Mouse (Mus musculus): ENCODE measurements around the gene Zfp976. TPM values are rescaled to one million over a fixed set of nuclear protein-coding genes. Genes with fewer than 3 reads are reported as not detected.
"Not testable (repeated sequence)": the region's sequence is repeated elsewhere in the genome, so short reads cannot be mapped to it uniquely, and the experiment has no call there.

The Zfp976 gene
- 1 to 10 TPM; 2.4 to 2.5 TPM for total RNA-seq (2021)
- long read RNA-seq, experiment 1, result 0 reads
- long read RNA-seq, experiment 2, partial matches to known transcripts, result 0 of 1 reads
- long read RNA-seq, experiment 2, other reads (novel, unspliced or antisense), result 1 of 1 reads

DNA sequence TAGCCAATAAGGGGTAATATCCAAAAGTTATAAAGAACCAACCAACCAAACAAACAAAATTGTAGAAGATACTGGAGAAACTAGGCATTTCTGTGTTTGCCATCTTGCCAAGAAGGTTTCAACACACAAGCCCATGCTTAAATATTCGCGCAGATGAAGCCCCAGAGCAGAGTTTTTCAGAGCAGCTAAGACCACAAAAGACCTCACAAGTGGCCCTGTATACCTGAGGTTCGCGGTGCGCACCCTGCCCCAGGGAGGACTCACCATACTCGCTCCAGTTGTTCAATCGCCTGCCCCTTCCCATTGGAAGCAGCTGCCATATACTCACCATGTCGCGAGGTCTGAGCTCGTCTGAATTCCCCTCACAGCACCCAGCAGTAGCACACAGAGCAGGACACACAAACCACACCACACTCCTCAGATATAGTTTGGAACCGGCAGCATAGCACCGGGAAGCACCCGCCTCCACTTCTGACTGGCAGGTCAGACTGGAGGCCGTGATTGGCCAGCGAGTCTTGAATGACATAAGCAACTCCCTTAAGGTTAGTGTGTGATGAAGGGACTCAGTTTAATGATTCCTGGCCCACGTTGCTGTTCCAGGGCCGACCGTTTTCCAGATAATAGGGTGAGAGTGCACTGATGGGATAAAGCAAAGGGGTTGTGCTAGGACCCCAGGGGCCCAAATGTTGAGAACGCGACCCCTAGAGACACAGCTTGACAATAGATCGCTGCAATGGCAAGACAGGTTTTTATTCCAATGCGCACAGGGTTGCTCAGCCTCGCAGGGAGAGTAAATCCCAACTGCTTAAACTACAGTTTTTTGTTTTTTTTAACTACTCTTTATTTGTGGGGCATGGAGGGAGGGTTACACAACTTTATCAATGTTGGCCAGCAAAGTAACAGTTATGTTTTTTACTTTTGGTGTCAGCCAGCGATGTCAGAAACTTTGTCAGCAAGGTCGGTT is at the start of gene Zfp976:
Gene Zfp976, minus strand, starts transcription at position 437 of the 964 bp plus-strand sequence.
- intact Hi-C loops (cut with DNase I), result not testable (repeated sequence)

DNA sequence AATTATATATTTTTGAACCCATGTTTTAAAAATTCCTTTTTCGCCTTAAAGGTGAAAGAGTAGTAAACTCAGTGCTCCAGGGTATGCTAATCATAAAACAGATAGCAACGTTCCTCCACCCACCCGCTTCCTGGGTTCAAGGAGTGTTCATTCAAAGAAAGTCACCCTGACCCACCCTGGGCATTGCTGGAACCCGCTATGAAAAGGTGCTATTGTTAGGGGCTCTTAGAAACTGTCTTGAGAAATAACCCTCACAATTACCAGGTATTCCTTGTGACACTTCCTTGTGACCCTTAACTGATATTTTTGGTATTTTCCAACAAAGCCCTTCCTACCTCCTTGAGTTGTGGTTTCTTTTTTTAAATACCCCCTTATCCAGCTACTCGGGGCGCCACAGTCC is 37.7 kb upstream of the Zfp976 start:
- intact Hi-C loops (cut with DNase I); DNase-seq: not testable (repeated sequence)

More for the DNA sequence above, at the start of gene Zfp976:
- peak; percentile 67 to 68 for DNase-seq

DNA sequence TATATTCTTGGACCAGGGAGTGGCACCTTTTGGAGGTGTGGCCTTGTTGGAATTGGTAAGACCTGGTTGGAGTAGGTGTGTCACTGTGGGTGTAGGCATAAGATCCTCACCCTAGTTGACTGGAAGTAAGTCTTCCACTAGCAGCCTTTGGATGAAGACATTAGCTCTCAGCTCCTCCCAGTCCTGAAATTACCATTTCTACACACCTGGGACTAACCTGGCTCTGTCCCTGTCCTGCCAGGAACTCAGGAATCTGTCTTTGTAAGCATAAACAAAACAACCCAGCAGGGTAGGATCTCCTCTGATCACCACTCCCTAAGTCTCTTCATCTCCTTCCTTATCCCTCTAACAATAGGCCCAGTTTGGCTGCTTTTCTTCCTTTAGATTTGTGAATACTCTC is 37.3 kb upstream of the Zfp976 start:
- DNase-seq; intact Hi-C loops (cut with DNase I): not testable (repeated sequence)

DNA sequence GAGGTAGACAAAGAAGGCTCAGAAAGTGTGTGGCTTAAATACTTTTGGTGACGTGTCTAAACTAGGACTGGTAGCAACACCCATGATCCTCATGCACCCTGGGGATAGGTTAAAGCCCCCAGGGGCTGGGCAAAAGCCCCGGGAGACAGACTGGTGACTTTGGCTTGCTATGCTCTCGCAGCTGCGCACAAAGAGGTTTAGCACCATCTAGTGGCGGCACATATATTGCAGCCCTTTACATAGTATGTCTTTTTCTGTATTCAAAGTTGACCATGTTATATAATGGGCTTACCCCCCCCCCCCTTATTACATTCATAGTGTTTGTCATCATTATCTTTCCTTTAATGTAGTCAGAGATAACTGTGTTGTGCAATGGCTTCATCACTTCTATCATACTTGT is 17.8 kb upstream of the Zfp976 start:
- DNase-seq; intact Hi-C loops (cut with DNase I): not testable (repeated sequence)

DNA sequence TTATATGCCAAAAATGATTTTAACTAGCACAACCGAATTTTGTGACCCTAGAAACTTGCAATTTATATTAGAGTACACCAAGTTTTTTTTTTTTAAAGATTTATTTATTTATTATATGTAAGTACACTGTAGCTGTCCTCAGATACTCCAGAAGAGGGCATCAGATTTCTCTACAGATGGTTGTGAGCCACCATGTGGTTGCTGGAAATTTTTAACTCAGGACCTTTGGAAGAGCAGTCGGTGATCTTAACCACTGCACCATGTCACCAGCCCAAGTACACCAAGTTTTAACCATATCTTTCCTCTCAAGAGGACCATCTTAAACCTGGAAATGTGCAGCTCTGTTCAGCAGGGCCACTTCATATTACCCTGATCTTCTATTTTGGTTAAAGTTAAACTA is 12.8 kb upstream of the Zfp976 start:
- intact Hi-C loops (cut with DNase I); DNase-seq: not testable (repeated sequence)

DNA sequence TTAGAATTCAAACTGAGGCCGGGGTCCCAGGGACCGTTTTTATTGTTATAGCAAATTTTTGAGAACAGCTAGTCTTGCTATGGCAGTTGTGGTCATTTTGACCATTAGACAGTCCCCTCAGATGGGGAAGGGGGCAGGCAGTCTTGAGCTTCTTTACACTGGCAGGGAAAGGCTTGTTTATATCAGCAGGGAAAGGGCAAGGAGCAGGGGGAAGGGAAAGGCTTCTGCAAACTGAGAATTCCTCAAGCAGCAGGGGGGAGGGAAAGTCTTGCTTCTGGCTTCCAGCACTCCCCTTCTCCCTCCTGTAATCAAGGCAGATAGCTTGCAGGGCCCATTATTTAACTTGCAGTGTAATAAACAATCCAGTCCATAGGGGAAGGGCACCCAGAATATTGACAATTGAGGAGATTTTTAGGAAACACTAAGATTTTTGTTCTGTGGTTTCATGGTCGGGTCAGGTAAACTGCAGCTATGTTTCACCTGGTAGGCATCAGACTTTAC is 782 bp upstream of the Zfp976 start:
- DNase-seq, result not testable (repeated sequence)

DNA sequence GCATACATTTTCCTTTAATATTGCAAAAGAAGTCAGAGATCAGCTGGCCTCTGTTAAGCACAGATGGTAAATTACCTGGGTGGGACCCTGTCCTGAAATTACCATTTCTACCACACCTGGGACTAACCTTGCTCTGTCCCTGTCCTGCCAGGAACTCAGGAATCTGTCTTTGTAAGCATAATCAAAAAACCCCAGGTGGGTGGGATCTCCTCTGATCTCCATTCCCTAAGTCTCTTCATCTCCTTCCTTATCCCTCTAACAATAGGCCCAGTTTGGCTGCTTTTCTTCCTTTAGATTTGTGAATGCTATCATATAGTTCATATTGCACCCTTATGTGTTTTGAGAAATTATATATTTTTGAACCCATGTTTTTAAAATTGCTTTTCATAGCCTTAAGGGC is 11.4 kb downstream of the Zfp976 start:
- DNase-seq; intact Hi-C loops (cut with DNase I): not testable (repeated sequence)

More for the DNA sequence above, 782 bp upstream of the Zfp976 start:
- intact Hi-C loops (cut with DNase I), result not testable (repeated sequence)

DNA sequence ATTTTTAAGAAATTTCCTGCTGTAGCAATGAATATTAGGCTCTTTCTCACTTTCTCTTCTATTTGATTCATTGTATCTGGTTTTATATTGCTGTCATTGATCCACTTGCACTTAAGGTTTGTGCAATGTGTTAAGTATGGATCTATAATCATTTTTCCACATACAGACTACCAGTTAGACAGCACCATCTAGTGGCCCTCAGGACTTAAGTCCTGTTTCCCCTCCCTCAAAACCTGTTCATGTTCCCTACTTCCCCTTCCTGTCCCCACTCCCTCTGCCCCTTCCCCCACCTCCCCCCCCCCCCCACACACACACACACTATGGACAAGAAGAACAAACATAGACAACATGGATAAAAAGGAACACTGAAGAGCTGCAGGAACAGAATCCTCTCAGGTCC is 46.7 kb downstream of the Zfp976 start:
- DNase-seq; intact Hi-C loops (cut with DNase I): not testable (repeated sequence)

DNA sequence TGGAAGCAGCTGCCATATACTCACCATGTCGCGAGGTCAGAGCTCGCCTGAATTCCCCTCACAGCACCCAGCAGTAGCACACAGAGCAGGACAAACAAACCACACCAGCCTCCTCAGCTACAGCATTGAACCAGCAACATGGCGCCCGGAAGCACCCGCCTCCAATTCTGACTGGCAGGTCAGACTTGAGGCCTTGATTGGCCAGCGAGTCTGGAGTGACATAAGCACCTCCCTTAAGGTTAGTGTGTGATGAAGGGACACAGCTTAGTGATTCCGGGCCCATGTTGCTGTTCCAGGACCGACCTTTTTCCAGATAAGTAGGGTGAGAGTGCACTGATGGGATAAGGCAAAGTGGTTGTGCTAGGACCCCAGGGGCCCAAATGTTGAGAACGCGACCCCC is 50.0 kb downstream of the Zfp976 start, which contains the start of gene Zfp977:
Gene Zfp977, minus strand, starts transcription at position 135 of the 400 bp plus-strand sequence.
- DNase-seq; intact Hi-C loops (cut with DNase I): not testable (repeated sequence)

DNA sequence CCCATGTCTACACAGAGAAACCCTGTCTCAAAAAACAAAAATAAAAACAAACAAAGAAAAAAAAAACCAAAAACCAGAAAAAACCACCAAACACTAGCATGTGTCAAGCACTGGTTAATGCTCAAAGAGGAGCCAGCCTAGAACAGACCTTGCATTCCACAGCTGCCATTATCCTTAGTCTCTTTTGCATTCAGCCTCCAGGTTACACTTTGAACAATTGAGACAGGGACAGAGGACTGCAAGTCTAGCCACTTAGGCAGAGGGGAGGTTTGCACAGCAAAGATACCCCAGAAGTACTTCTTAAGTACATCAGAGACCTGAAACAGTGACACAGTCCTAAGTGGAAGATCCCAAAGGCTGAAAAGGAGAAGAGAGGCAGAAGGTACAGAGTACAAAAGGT is 51.1 kb downstream of the Zfp976 start:
- intact Hi-C loops (cut with DNase I), result not testable (repeated sequence)

DNA sequence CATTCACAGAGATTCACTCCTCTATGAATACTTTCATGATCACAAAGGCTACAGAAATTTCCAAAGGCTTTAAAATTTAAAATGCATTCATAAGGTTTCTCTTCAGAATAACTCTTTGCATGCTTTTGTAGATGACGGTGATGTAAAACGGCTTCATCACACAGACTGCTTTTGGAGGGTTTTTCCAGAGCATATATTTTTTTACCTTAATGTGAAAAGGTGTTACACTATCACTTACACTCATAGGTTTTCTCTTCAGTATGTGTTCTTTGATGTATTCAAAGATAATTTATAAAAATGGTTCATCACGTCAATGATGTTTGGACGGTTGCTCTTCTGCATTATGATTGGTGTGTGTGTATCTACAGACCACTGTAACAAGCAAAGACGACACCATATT is 63.9 kb downstream of the Zfp976 start, which contains the start of gene Gm21028:
Gene Gm21028, minus strand, starts transcription at position 101 of the 400 bp plus-strand sequence.
- DNase-seq, result no peak

More for the DNA sequence above, 51.1 kb downstream of the Zfp976 start:
- DNase-seq, result not testable (repeated sequence)

More for the DNA sequence above, 63.9 kb downstream of the Zfp976 start, which contains the start of gene Gm21028:
- intact Hi-C loops (cut with DNase I), result no loop called here

Small RNA genes lying within 50 kb of the gene (microRNA-seq; reads per million reads assigned to microRNA genes)
- 0 reads per million in 2 experiments for gene Gm24938

Other genes with a start within 250 kb of the Zfp976 start
- gene 4933421I07Rik, start 194.5 kb downstream of the Zfp976 start, total RNA-seq (2021), result not detected
- gene Zfp141, start 136.8 kb downstream of the Zfp976 start, total RNA-seq (2021), result 1 to 10 TPM; 6.8 to 7.2 TPM
- not detected for gene Gm21028, start 64.0 kb downstream of the Zfp976 start, total RNA-seq (2021)
- under 1 TPM; 0.38 to 0.80 TPM for gene Zfp977, start 50.0 kb downstream of the Zfp976 start, total RNA-seq (2021)
- 1 to 10 TPM; 5.0 to 5.4 TPM for gene Zfp975, start 50.2 kb upstream of the Zfp976 start, total RNA-seq (2021)
- not detected for gene Gm17067, start 84.4 kb upstream of the Zfp976 start, total RNA-seq (2021)
- not detected for gene Vmn2r62, start 150.9 kb upstream of the Zfp976 start, total RNA-seq (2021)
- gene Gm2381, start 224.6 kb upstream of the Zfp976 start, total RNA-seq (2021), result not detected

Data from heart, postnatal 14 days (tissue).